Mouse (Mus musculus) layer of hippocampus, adult 11-12 months (tissue): ENCODE measurements around the gene Bmpr1b.

Experiments
- DNase-seq: peaks from one replicate; pipeline ENCODE4 v3.0.0; 2022; ENCODE audit warnings: low spot score

The Bmpr1b gene

DNA sequence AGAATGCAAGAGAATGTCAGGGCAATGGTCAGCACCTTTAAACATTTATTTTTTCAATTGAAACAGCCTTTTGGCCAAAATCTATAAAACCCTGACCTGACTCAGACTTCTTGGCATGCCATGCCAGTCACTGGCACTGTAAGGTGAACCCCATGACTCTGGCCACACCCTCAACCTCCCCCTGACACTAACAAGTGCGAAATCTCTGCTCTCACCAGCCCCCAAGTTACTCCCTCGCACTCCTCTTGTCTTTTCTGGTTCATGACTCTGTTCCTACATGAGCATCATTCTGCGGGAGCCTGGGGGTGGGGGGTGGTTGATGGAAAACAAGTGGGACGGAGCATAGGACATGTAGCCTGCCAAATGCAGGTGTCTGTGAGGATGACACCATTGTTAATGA, 135.1 kb downstream of the Bmpr1b start:
- no peak for DNase-seq

- DNase-seq = no peak
Measured at GRCm38 (mm10) chr3:142019716-142020115, 149.5 kb downstream of the Bmpr1b start.

GRCm38 (mm10) chr3:141984548-141984947, 184.7 kb downstream of the Bmpr1b start:
- no peak for DNase-seq

DNA sequence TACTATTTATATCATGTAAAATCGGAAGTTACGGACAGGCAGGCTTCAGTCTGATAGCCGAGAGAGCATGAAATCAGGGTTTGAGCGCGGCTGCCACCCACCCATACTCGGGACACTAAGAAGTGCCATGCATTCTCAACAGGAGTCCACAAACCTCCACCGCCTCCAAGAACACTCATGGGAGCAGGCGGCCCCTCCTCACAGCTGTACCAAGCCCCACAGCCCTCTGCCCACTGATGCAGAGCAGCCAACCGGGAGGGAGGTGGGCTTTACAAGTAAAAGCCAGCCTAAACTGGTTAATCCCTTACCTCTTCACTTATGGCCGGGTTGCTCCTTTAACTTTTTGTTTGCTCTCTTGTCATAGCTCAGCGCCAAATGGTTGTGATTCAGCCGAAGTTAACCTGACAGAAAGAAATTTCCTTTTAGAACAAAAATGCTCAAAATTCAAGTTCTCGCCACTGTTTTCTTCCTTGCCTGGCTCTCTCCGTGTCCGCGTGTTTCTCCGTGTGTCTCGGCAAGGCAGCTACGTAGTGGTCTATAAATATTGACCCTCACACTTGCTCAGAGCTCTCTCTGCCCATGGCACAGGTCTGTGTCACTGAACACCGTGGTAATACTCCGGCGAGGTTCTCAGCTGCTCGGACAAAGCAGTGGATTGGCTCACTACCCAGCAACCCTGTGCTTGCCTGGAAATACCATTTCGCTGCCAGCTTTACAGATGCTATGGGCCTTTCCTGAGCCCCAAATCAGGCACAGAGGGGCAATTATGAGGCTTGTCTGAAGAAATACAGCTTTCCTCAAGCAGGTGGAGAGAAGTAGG, 187.4 kb downstream of the Bmpr1b start:
- DNase-seq = peak; percentile 5

GRCm38 (mm10) chr3:141966244-141966643, 203.0 kb downstream of the Bmpr1b start:
- no peak for DNase-seq

GRCm38 (mm10) chr3:141952931-141953330, 216.3 kb downstream of the Bmpr1b start:
- DNase-seq = no peak

- no peak for DNase-seq
Measured at GRCm38 (mm10) chr3:141950642-141951041, 218.6 kb downstream of the Bmpr1b start.

GRCm38 (mm10) chr3:141948506-141948905, 220.7 kb downstream of the Bmpr1b start:
- DNase-seq = no peak

DNA sequence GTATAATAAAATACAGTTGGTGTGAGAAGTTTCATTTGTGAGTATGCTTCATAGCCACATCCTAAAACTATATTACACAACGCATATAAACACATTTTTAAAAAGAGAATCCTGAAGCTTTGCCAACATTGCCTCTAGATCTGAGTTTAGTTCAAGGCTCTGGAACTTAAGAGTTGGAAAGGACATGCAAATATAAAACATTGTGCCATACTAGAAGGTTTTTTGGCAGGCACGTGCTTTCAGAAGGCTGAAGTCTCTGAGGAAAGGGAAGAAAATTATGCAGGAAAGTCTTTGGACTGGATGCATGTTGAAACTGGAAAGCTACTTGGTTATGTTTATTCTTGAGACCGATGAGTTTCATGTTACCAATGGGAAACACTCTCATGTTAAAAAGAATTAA, 221.1 kb downstream of the Bmpr1b start:
- DNase-seq = no peak

DNA sequence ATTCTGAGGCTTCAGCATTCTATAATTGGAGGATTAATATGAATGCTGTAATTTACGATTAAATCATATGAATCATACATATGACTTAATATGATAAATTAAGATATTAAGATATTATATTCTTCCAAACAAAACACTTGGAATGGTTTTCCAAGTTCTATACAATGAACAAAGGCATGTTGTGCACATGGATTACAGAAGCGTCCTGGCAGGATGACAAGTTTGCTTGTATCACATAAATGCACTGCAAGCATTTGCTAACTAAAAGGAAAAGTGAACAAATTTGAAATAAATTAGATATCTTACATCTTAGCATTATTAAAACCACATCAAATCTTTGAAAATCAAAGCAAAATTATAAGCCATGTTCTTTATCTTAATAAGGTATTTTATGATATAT, 222.4 kb downstream of the Bmpr1b start:
- no peak for DNase-seq

- no peak for DNase-seq
Measured at GRCm38 (mm10) chr3:141943317-141943742, 225.9 kb downstream of the Bmpr1b start.

DNA sequence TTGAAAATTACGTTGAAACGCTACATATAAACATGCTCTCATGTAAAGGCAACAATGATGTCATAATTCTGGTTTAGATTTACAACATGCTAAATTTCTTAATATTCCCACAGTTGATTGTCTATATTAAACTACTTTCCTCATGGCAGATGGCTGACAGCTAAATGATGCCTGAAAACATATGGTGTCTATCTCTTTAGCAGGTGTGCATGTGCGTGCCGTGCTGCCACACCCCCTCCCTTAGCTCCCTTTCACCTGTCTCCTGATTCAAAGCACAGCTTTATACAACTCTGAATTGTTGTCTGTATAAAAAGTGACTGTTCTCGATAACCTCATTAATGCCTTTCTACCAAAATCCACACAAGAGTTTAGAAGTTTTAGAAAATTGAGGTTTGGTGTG, 229.0 kb downstream of the Bmpr1b start:
- no peak for DNase-seq

DNA sequence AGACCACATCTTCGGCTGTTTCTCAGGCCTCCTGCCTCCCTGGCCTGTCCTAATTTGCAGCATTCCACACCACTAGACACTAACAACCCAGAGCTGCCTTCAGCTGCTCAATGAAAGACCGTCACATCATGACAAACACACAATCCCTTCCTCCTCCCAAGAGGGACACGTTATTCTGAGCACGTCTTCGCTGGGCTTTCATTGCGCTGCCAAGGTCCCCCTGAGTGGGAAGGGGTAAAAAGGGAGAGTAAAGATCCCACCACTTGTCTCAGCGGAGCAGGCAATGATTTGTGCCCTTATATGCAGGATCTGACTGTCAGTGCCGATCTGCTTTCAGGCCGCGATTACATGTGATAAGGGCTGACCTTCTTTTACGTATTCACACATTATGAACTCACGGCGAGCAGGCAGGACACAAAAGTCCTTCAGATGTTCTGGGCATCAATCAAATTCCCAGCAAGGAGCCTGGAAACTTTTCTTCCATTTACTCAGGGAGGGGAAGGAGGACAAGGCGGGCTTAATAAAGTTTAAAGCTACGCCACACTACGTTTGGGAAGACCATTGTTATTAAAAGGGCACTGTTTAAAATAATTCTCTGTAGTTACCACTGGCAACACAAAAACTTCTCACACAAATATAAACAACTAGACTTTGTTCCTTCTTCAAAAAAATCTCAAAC, 232.5 kb downstream of the Bmpr1b start:
- no peak for DNase-seq

DNA sequence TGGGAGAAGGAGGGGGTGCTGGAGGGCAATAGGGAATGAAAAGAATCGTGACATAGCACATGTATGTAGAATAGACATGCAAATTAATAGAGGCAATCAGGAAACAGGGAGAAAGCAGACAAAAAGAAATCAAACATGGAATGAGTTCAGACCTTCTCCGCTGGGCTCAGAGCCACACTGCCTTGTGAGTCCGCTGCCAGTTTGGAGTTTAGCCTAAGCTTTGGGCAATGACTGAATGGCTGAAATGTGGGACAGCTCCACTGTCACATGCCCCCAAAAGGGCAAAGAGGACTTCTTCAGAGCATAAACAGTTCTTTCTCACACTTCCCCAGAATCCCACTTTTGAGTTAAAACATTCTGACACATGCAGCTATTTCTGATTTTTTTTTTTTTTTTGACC, 236.3 kb downstream of the Bmpr1b start:
- DNase-seq = peak; percentile 35

- peak; percentile 11 for DNase-seq
Measured at GRCm38 (mm10) chr3:141931372-141932092, 237.7 kb downstream of the Bmpr1b start.

DNA sequence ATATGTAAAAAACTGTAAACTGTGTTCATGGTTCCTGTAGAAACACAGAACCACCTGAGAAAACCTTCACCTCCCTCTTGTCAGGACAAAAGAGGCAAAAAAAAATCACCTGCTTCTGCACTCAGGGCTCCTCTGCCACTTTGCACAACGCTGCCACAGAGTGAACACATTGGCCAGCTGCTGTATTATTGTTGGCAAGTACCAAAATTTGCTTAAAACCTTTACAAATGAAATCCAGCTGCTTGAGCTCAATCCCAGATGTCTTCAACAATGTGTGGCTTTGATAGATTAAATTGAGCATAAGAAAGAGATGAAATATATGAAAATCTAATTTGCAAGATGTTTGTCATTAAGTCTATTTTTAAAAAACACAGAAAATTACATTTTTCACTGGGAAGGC, 245.8 kb downstream of the Bmpr1b start:
- no peak for DNase-seq

- no peak for DNase-seq
Measured at GRCm38 (mm10) chr3:141921161-141921560, 248.1 kb downstream of the Bmpr1b start.

DNA sequence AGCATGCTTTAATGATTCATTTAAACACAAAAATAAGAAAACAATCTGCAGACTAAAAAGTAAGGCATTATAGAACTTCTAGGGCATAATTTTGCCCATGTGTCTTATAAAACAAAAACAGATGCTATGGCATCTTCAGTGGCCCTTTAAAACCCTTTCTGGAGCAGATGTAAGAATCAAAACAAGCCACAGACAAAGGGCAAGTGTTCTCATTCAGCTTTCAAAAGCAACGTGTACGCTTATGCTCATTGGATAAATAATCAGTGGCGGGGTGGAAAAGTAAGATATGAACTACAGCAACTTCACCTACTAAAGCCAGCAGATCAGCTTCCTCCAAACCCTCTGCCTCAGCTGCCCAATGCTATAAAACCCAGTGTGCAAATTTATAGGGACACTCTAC, 249.6 kb downstream of the Bmpr1b start:
- DNase-seq = no peak

GRCm38 (mm10) chr3:141917166-141917565, 252.1 kb downstream of the Bmpr1b start:
- no peak for DNase-seq

GRCm38 (mm10) chr3:141915995-141916394, 253.2 kb downstream of the Bmpr1b start:
- DNase-seq = no peak

DNA sequence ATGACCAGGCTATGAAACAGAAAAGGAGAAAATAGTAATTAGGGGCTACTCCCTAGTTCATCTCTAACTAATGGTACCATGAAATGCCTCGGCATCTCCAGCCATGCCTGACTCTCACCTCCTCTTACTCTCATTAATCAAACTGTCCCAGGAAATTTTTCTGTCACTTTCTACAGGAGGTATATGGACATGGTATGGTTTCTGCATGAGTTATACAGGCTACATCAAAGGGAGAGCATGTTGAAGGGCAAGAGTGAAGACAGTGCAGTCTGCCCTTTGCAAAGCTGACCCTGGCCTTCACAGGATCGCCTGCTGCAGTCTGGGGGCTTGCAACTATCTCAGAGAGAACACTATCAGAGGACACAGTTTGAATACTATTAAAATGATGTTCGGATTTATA, 254.6 kb downstream of the Bmpr1b start:
- no peak for DNase-seq

DNA sequence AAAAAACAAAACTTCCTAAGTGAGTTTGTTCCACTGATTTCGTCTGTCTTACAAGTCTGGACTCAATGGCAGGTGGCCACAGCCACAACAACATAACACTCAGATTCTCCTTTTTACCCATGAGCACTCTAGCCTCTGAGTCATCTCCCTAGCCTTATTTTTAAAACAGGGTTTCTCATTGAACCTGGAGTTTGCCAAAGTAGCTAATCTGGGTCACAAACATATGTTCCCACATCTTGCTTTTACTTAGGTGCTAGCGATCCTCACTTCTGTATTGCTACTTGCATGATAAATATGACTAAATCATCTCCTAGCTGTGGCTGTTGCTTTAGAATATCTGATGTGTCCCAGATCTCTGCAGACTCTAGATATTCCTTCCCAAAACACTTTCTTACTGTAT, 260.1 kb downstream of the Bmpr1b start:
- DNase-seq = no peak
